Mouse (Mus musculus) MEL-GATA-1-ER (cell line): Measurements from ENCODE around the gene Ptch1.

Source experiments
- DNase-seq: peaks from one replicate; pipeline ENCODE4 v3.0.0-alpha.2; 2012; ENCODE audit warnings: low read depth; ENCODE audit errors: extremely low read depth

The Ptch1 gene

GRCm38 (mm10) chr13:63563781-63564625 lies 9.4 kb downstream of the Ptch1 start:
- no peak for DNase-seq

- peak; percentile 49 for DNase-seq
Measured at GRCm38 (mm10) chr13:63562972-63563780, 10.2 kb downstream of the Ptch1 start.

GRCm38 (mm10) chr13:63562141-63562971 lies 11.0 kb downstream of the Ptch1 start:
- no peak for DNase-seq

GRCm38 (mm10) chr13:63558297-63558890 lies 15.0 kb downstream of the Ptch1 start:
- DNase-seq = no peak

GRCm38 (mm10) chr13:63556431-63556830 lies 17.0 kb downstream of the Ptch1 start:
- DNase-seq = no peak

- no peak for DNase-seq
Measured at GRCm38 (mm10) chr13:63555885-63556284, 17.5 kb downstream of the Ptch1 start.

- no peak for DNase-seq
Measured at GRCm38 (mm10) chr13:63554569-63554968, 18.8 kb downstream of the Ptch1 start.

- DNase-seq = no peak
Measured at GRCm38 (mm10) chr13:63553436-63553835, 20.0 kb downstream of the Ptch1 start.

- DNase-seq = no peak
Measured at GRCm38 (mm10) chr13:63552291-63552932, 21.0 kb downstream of the Ptch1 start.

- DNase-seq = no peak
Measured at GRCm38 (mm10) chr13:63551552-63552290, 21.7 kb downstream of the Ptch1 start.

GRCm38 (mm10) chr13:63550367-63550766 lies 23.0 kb downstream of the Ptch1 start:
- DNase-seq = no peak

- DNase-seq = no peak
Measured at GRCm38 (mm10) chr13:63549210-63549609, 24.2 kb downstream of the Ptch1 start.

GRCm38 (mm10) chr13:63548571-63548970 lies 24.8 kb downstream of the Ptch1 start:
- no peak for DNase-seq

GRCm38 (mm10) chr13:63545291-63545690 lies 28.1 kb downstream of the Ptch1 start:
- no peak for DNase-seq

GRCm38 (mm10) chr13:63544967-63545253 lies 28.5 kb downstream of the Ptch1 start:
- DNase-seq = no peak

- DNase-seq = no peak
Measured at GRCm38 (mm10) chr13:63544119-63544966, 29.1 kb downstream of the Ptch1 start.

GRCm38 (mm10) chr13:63543459-63543858 lies 29.9 kb downstream of the Ptch1 start:
- no peak for DNase-seq

GRCm38 (mm10) chr13:63542796-63543384 lies 30.5 kb downstream of the Ptch1 start:
- DNase-seq = no peak

GRCm38 (mm10) chr13:63541510-63541909 lies 31.9 kb downstream of the Ptch1 start:
- DNase-seq = no peak
